Mouse (Mus musculus): ENCODE measurements around the gene Dnaaf5. TPM values are rescaled to one million over a fixed set of nuclear protein-coding genes. Genes with fewer than 3 reads are reported as not detected.

Gene Dnaaf5
- polyA plus RNA-seq, 1 experiment from 2014 or later = 9.8 TPM

- Histone ChIP-seq H3K27me3 (replicated peaks) (no peaks in the 10 kb centered on the region), H3K9ac (no peak overlapping the region), H3K4me3 (no peak overlapping the region), H3K4me1 (replicated peaks) (no peaks in the 10 kb centered on the region), H3K4me2 (no peak overlapping the region), H3K9me3 (replicated peaks) (no peaks in the 10 kb centered on the region), H3K36me3 (peaks cover 75% of the 10 kb centered on the region), H3K27ac (ENCODE audit: poor library complexity, severe bottlenecking) (no peak overlapping the region)
- 95% methylated on average over 3 of the region's 3 CpGs for WGBS
- ATAC-seq (ENCODE audit: insufficient number of reproducible peaks, low FRiP score) = no peak
Measured at GRCm38 (mm10) chr5:139229716-139230115, 79.7 kb downstream of the Dnaaf5 start.

DNA sequence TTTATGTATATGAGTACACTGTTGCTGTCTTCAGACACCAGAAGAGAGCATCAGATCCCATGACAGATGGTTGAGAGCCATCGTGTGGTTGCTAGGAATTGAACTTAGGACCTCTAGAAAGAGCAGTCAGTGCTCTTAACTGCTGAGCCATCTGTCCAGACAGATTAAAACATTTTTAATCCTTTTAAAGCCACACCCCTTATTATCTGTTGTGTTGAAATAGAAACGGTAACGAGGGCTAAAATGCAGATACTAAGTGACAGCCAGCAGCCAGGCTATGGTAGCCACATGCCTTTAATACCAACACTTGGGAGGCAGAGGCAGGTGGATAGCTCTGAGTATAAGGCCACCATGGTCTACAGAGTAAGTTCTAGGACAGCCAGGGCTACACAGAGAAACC is 82.1 kb downstream of the Dnaaf5 start:
- peaks cover 74% of the 10 kb centered on the region for H3K36me3 ChIP-seq

GRCm38 (mm10) chr5:139234423-139234822 is 84.4 kb downstream of the Dnaaf5 start:
- H3K36me3 ChIP-seq = peaks cover 76% of the 10 kb centered on the region
- no peak overlapping the region for H3K27ac ChIP-seq (ENCODE audit: poor library complexity, severe bottlenecking)
- no peaks in the 10 kb centered on the region for H3K4me1 ChIP-seq (replicated peaks)
- no peak overlapping the region for H3K4me2 ChIP-seq
- H3K9ac ChIP-seq = no peak overlapping the region
- no peak overlapping the region for H3K4me3 ChIP-seq
- H3K27me3 ChIP-seq (replicated peaks) = no peaks in the 10 kb centered on the region
- ATAC-seq (ENCODE audit: insufficient number of reproducible peaks, low FRiP score) = no peak
- WGBS = 91% methylated on average over 4 of the region's 4 CpGs
- no peaks in the 10 kb centered on the region for H3K9me3 ChIP-seq (replicated peaks)

More for the DNA sequence above, 82.1 kb downstream of the Dnaaf5 start:
- H3K4me3 ChIP-seq = no peak overlapping the region
- no peak overlapping the region for H3K27ac ChIP-seq (ENCODE audit: poor library complexity, severe bottlenecking)
- no peak for ATAC-seq (ENCODE audit: insufficient number of reproducible peaks, low FRiP score)
- H3K4me2 ChIP-seq = no peak overlapping the region
- WGBS = 78% methylated on average over 3 of the region's 3 CpGs
- H3K27me3 ChIP-seq (replicated peaks) = no peaks in the 10 kb centered on the region
- H3K9me3 ChIP-seq (replicated peaks) = no peaks in the 10 kb centered on the region
- no peak overlapping the region for H3K9ac ChIP-seq
- H3K4me1 ChIP-seq (replicated peaks) = no peaks in the 10 kb centered on the region

Other genes starting within 250 kb of the Dnaaf5 start
- 34.4 and 37.4 TPM in 2 replicates for gene Pdgfa, start 152.9 kb upstream of the Dnaaf5 start, polyA plus RNA-seq (2016; fragmentation: Nextera tagmentation; extraction: Ambion mirVana)
- 10.4 and 11.5 TPM in 2 replicates for gene Prkar1b, start 222 bp upstream of the Dnaaf5 start, polyA plus RNA-seq (2016; fragmentation: Nextera tagmentation; extraction: Ambion mirVana)
- gene Sun1, start 50.4 kb downstream of the Dnaaf5 start, polyA plus RNA-seq (2016; fragmentation: Nextera tagmentation; extraction: Ambion mirVana) = 41.8 and 42.4 TPM in 2 replicates
- 151 and 158 TPM in 2 replicates for gene Get4, start 102.1 kb downstream of the Dnaaf5 start, polyA plus RNA-seq (2016; fragmentation: Nextera tagmentation; extraction: Ambion mirVana)
- 1.1 and 2.1 TPM in 2 replicates for gene Adap1, start 175.4 kb downstream of the Dnaaf5 start, polyA plus RNA-seq (2016; fragmentation: Nextera tagmentation; extraction: Ambion mirVana)
- 66.2 and 72.6 TPM in 2 replicates for gene Cox19, start 201.2 kb downstream of the Dnaaf5 start, polyA plus RNA-seq (2016; fragmentation: Nextera tagmentation; extraction: Ambion mirVana)
- gene Cyp2w1, start 202.4 kb downstream of the Dnaaf5 start, polyA plus RNA-seq (2016; fragmentation: Nextera tagmentation; extraction: Ambion mirVana) = not detected in 2 replicates
- 8.2 and 8.5 TPM in 2 replicates for gene Gpr146, start 227.5 kb downstream of the Dnaaf5 start, polyA plus RNA-seq (2016; fragmentation: Nextera tagmentation; extraction: Ambion mirVana)

Data from heart, embryonic 12.5 days (tissue).